Mouse (Mus musculus) lung, postnatal 0 days (tissue): ENCODE measurements around the gene Xpot. TPM values are rescaled to one million over a fixed set of nuclear protein-coding genes. Genes with fewer than 3 reads are reported as not detected.

Experiments used
- ATAC-seq: fragments of 200-750 bp; cut with Nextera tagmentation; 2 replicates; pipeline ENCODE4 v1.8.0; 2017; ENCODE audit warnings: moderate library complexity
- DNase-seq: peaks from one replicate; pipeline ENCODE4 v3.0.0-alpha.2; 2016; ENCODE audit warnings: low spot score
- H3K27ac ChIP-seq: fragments of 300-500 bp; sonication (generic); 2 replicates; pipeline ENCODE4 v1.5.1; 2014; ENCODE audit warnings: antibody characterized with exemption, mild to moderate bottlenecking, low read length, mixed read lengths
- H3K27me3 ChIP-seq: fragments of 300-500 bp; sonication (generic); replicated peaks from 2 replicates; pipeline ENCODE4 v1.6.1; 2014; ENCODE audit warnings: low read length, mixed read lengths; ENCODE audit not compliant: insufficient read depth
- H3K36me3 ChIP-seq: fragments of 300-500 bp; sonication (generic); 2 replicates; pipeline ENCODE4 v1.6.1; 2014; ENCODE audit warnings: low read length, mixed read lengths; ENCODE audit not compliant: insufficient read depth
- H3K4me1 ChIP-seq: fragments of 300-500 bp; sonication (generic); 2 replicates; pipeline ENCODE4 v1.6.1; 2014; ENCODE audit warnings: antibody characterized with exemption, low read depth, low read length, mixed read lengths; ENCODE audit not compliant: insufficient read depth
- H3K4me2 ChIP-seq: fragments of 300-500 bp; sonication (generic); replicated peaks from 2 replicates; pipeline ENCODE4 v1.6.1; 2014; ENCODE audit warnings: low read depth, mild to moderate bottlenecking, low read length, moderate library complexity, mixed read lengths
- H3K4me3 ChIP-seq: fragments of 300-500 bp; sonication (generic); 2 replicates; pipeline ENCODE4 v1.5.1; 2014; ENCODE audit warnings: low read depth, low read length
- H3K9ac ChIP-seq: fragments of 300-500 bp; sonication (generic); replicated peaks from 2 replicates; pipeline ENCODE4 v1.6.1; 2014; ENCODE audit warnings: low read depth, mild to moderate bottlenecking
- H3K9me3 ChIP-seq: fragments of 300-500 bp; sonication (generic); 2 replicates; pipeline ENCODE4 v1.6.1; 2016; ENCODE audit warnings: low read length, mixed read lengths
- CTCF ChIP-seq: IDR thresholded peaks from 2 replicates; pipeline ENCODE4 v1.5.1; 2016; ENCODE audit warnings: antibody characterized with exemption, mild to moderate bottlenecking
- EP300 ChIP-seq: IDR thresholded peaks from 2 replicates; pipeline ENCODE4 v1.6.1; 2016; ENCODE audit warnings: antibody characterized with exemption, mild to moderate bottlenecking, control low read depth
- WGBS: fragments of 180-500 bp; shearing (Covaris S2); extraction: QIAGEN DNeasy Blood & Tissue Kit; methylation state at CpG from one replicate; pipeline ENCODE4 v1.1.7; 2014; 5-methylcytosine and 5-hydroxymethylcytosine counted together
- polyA plus RNA-seq: library from polyadenylated mRNA; unstranded; fragments of >200 nt; fragmentation: Nextera tagmentation; extraction: Ambion mirVana; gene quantifications from 2 replicates; pipeline ENCODE4 v1.2.1, GENCODE M21; 2015

The Xpot gene
- polyA plus RNA-seq, 1 experiment from 2014 or later: 19.9 TPM

- H3K9ac ChIP-seq: no peak overlapping the region
- peaks cover 21% of the 10 kb centered on the region for H3K36me3 ChIP-seq
- no peak overlapping the region for H3K4me2 ChIP-seq
- ATAC-seq (no peak), DNase-seq (no peak)
- TF ChIP-seq EP300 (no peak), CTCF (no peak)
- WGBS: 96% methylated on average over 10 of the region's 10 CpGs
- no peaks in the 10 kb centered on the region for H3K27me3 ChIP-seq
- H3K4me3 ChIP-seq: no peak overlapping the region
- H3K4me1 ChIP-seq: no peaks in the 10 kb centered on the region
- H3K9me3 ChIP-seq: no peaks in the 10 kb centered on the region
- H3K27ac ChIP-seq: no peak overlapping the region
These were observed 58.1 kb downstream of the Xpot start for GRCm38 (mm10) chr10:121568026-121568425.

- peak; percentile 37; the same call in 1 of the 2 replicates for ATAC-seq
These were observed 61.7 kb downstream of the Xpot start for GRCm38 (mm10) chr10:121564447-121564846.

GRCm38 (mm10) chr10:121558231-121558630 is 67.9 kb downstream of the Xpot start:
- peaks cover 39% of the 10 kb centered on the region for H3K36me3 ChIP-seq
- H3K4me1 ChIP-seq: no peaks in the 10 kb centered on the region
- no peaks in the 10 kb centered on the region for H3K27me3 ChIP-seq
- H3K4me2 ChIP-seq: no peak overlapping the region
- H3K9me3 ChIP-seq: no peaks in the 10 kb centered on the region
- WGBS: 80% methylated on average over 2 of the region's 2 CpGs
- H3K4me3 ChIP-seq: no peak overlapping the region
- ATAC-seq: no peak
- no peak for TF ChIP-seq EP300
- TF ChIP-seq CTCF: no peak
- H3K9ac ChIP-seq: no peak overlapping the region
- no peak overlapping the region for H3K27ac ChIP-seq
- no peak for DNase-seq

More at GRCm38 (mm10) chr10:121564447-121564846, 61.7 kb downstream of the Xpot start:
- H3K4me1 ChIP-seq: no peaks in the 10 kb centered on the region
- no peaks in the 10 kb centered on the region for H3K9me3 ChIP-seq
- no peak overlapping the region for H3K4me2 ChIP-seq
- H3K9ac ChIP-seq: no peak overlapping the region
- no peaks in the 10 kb centered on the region for H3K27me3 ChIP-seq
- 76% methylated on average over 8 of the region's 8 CpGs for WGBS
- peaks cover 25% of the 10 kb centered on the region; the same call in 1 of the 2 replicates for H3K36me3 ChIP-seq
- peak; percentile 18 for DNase-seq
- no peak overlapping the region for H3K4me3 ChIP-seq
- no peak overlapping the region for H3K27ac ChIP-seq
- TF ChIP-seq CTCF: no peak
- TF ChIP-seq EP300: no peak

GRCm38 (mm10) chr10:121556263-121556662 is 69.9 kb downstream of the Xpot start:
- DNase-seq (no peak), ATAC-seq (no peak)
- Histone ChIP-seq H3K27me3 (no peaks in the 10 kb centered on the region), H3K4me1 (no peaks in the 10 kb centered on the region), H3K36me3 (peaks cover 47% of the 10 kb centered on the region), H3K27ac (no peak overlapping the region), H3K9ac (no peak overlapping the region), H3K9me3 (no peaks in the 10 kb centered on the region), H3K4me2 (no peak overlapping the region), H3K4me3 (no peak overlapping the region)
- TF ChIP-seq CTCF (peak; percentile 53), EP300 (no peak)
- 77% methylated on average over 6 of the region's 6 CpGs for WGBS

- DNase-seq (no peak), ATAC-seq (no peak)
- H3K27me3 ChIP-seq: no peaks in the 10 kb centered on the region
- no peaks in the 10 kb centered on the region for H3K4me1 ChIP-seq
- no peak overlapping the region for H3K4me3 ChIP-seq
- peaks cover 60% of the 10 kb centered on the region for H3K36me3 ChIP-seq
- H3K9me3 ChIP-seq: no peaks in the 10 kb centered on the region
- H3K4me2 ChIP-seq: no peak overlapping the region
- no peak overlapping the region for H3K9ac ChIP-seq
- H3K27ac ChIP-seq: no peak overlapping the region
- 78% methylated on average over 9 of the region's 9 CpGs for WGBS
- TF ChIP-seq EP300: no peak
- TF ChIP-seq CTCF: no peak
These were observed 75.8 kb downstream of the Xpot start for GRCm38 (mm10) chr10:121550334-121550733.

- Histone ChIP-seq H3K9me3 (no peaks in the 10 kb centered on the region), H3K9ac (no peak overlapping the region), H3K27ac (no peak overlapping the region), H3K4me2 (no peak overlapping the region), H3K4me3 (no peak overlapping the region), H3K36me3 (peaks cover 57% of the 10 kb centered on the region), H3K27me3 (no peaks in the 10 kb centered on the region), H3K4me1 (no peaks in the 10 kb centered on the region)
- ATAC-seq: no peak
- DNase-seq: no peak
- WGBS: 84% methylated on average over 5 of the region's 5 CpGs
- no peak for TF ChIP-seq EP300
- TF ChIP-seq CTCF: no peak
These were observed 76.5 kb downstream of the Xpot start for GRCm38 (mm10) chr10:121549670-121550069.

GRCm38 (mm10) chr10:121547162-121547561 is 79.0 kb downstream of the Xpot start:
- no peak overlapping the region for H3K9ac ChIP-seq
- H3K4me1 ChIP-seq: no peaks in the 10 kb centered on the region
- peaks cover 39% of the 10 kb centered on the region; the same call in 1 of the 2 replicates for H3K36me3 ChIP-seq
- no peak overlapping the region for H3K27ac ChIP-seq
- H3K4me3 ChIP-seq: no peak overlapping the region
- DNase-seq (no peak), ATAC-seq (no peak)
- no peaks in the 10 kb centered on the region for H3K9me3 ChIP-seq
- H3K4me2 ChIP-seq: no peak overlapping the region
- WGBS: 70% methylated on average over 6 of the region's 6 CpGs
- no peak for TF ChIP-seq EP300
- no peak for TF ChIP-seq CTCF
- H3K27me3 ChIP-seq: no peaks in the 10 kb centered on the region
